Mouse (Mus musculus) megakaryocyte, embryonic 14.5 days (primary cell): Measurements from ENCODE around the gene Elavl2.

Source experiments
- FLI1 ChIP-seq: IDR thresholded peaks from 2 replicates; pipeline ENCODE4 v1.6.1; 2012; ENCODE audit warnings: low read length, inconsistent platforms, mixed read lengths
- GATA1 ChIP-seq: IDR thresholded peaks from 3 replicates; pipeline ENCODE4 v1.6.1; 2012; ENCODE audit warnings: mixed read lengths, low read length, inconsistent platforms, borderline replicate concordance

GRCm38 (mm10) chr4:91353138-91353537 lies 47.4 kb downstream of the Elavl2 start:
- TF ChIP-seq GATA1, result no peak
- TF ChIP-seq FLI1, result no peak
